Mouse (Mus musculus) lung, embryonic 14.5 days (tissue): ENCODE results near the gene H1fx. TPM values are rescaled to one million over a fixed set of nuclear protein-coding genes. Genes with fewer than 3 reads are reported as not detected.

Source experiments
- ATAC-seq: fragments of 200-750 bp; cut with Nextera tagmentation; 2 replicates; pipeline ENCODE4 v1.8.0; 2017; ENCODE audit warnings: mild to moderate bottlenecking, moderate TSS enrichment, moderate library complexity; ENCODE audit not compliant: insufficient read depth
- DNase-seq: peaks from one replicate; pipeline ENCODE4 v3.0.0-alpha.2; 2015
- H3K27ac ChIP-seq: fragments of 300-500 bp; sonication (generic); 2 replicates; pipeline ENCODE4 v1.5.1; 2014; ENCODE audit warnings: low read depth, mild to moderate bottlenecking, moderate library complexity
- H3K27me3 ChIP-seq: fragments of 300-500 bp; sonication (generic); 2 replicates; pipeline ENCODE4 v1.6.1; 2014; ENCODE audit warnings: low read length, control low read depth; ENCODE audit not compliant: insufficient read depth
- H3K36me3 ChIP-seq: fragments of 300-500 bp; sonication (generic); 2 replicates; pipeline ENCODE4 v1.6.1; 2014; ENCODE audit warnings: control low read depth; ENCODE audit not compliant: insufficient read depth
- H3K4me1 ChIP-seq: fragments of 300-500 bp; sonication (generic); 2 replicates; pipeline ENCODE4 v1.6.1; 2014; ENCODE audit warnings: antibody characterized with exemption, control low read depth; ENCODE audit not compliant: insufficient read depth
- H3K4me2 ChIP-seq: fragments of 300-500 bp; sonication (generic); 2 replicates; pipeline ENCODE4 v1.6.1; 2014; ENCODE audit warnings: mild to moderate bottlenecking
- H3K4me3 ChIP-seq: fragments of 300-500 bp; sonication (generic); 2 replicates; pipeline ENCODE4 v1.5.1; 2014; ENCODE audit warnings: low read depth, low read length
- H3K9ac ChIP-seq: fragments of 300-500 bp; sonication (generic); 2 replicates; pipeline ENCODE4 v1.6.1; 2014
- H3K9me3 ChIP-seq: fragments of 300-500 bp; sonication (generic); 2 replicates; pipeline ENCODE4 v1.6.1; 2016; ENCODE audit warnings: low read depth, low read length, control low read depth
- CTCF ChIP-seq: IDR thresholded peaks from 2 replicates; pipeline ENCODE4 v1.5.1; 2016; ENCODE audit warnings: antibody characterized with exemption, low read depth
- WGBS: fragments of 180-500 bp; shearing (Covaris S2); extraction: QIAGEN DNeasy Blood & Tissue Kit; methylation state at CpG from one replicate; pipeline ENCODE4 v1.1.7; 2014; 5-methylcytosine and 5-hydroxymethylcytosine counted together
- microRNA-seq: library from miRNA; unstranded; fragments of <30 nt; microRNA quantifications from one replicate; pipeline ENCODE4, GENCODE M21; 2016; ENCODE audit warnings: borderline number of aligned reads
- polyA plus RNA-seq: library from polyadenylated mRNA; unstranded; fragments of >200 nt; fragmentation: Nextera tagmentation; extraction: Ambion mirVana; gene quantifications from 2 replicates; pipeline ENCODE4 v1.2.1, GENCODE M21; 2014

The H1fx gene
- polyA plus RNA-seq, 1 experiment from 2014 or later = 74.4 TPM

- H3K4me2 ChIP-seq = no peak overlapping the region
- no peak overlapping the region for H3K4me3 ChIP-seq
- no peak for DNase-seq
- H3K27ac ChIP-seq = no peak overlapping the region
- TF ChIP-seq CTCF = no peak
- H3K27me3 ChIP-seq = no peaks in the 10 kb centered on the region
- ATAC-seq = no peak
- no peak overlapping the region for H3K9ac ChIP-seq
- H3K4me1 ChIP-seq = no peaks in the 10 kb centered on the region
- no peaks in the 10 kb centered on the region for H3K9me3 ChIP-seq
- WGBS = 81% methylated on average over 3 of the region's 3 CpGs
- H3K36me3 ChIP-seq = peaks cover 27% of the 10 kb centered on the region
These were observed 42.5 kb downstream of the H1fx start for GRCm38 (mm10) chr6:87938941-87939340.

DNA sequence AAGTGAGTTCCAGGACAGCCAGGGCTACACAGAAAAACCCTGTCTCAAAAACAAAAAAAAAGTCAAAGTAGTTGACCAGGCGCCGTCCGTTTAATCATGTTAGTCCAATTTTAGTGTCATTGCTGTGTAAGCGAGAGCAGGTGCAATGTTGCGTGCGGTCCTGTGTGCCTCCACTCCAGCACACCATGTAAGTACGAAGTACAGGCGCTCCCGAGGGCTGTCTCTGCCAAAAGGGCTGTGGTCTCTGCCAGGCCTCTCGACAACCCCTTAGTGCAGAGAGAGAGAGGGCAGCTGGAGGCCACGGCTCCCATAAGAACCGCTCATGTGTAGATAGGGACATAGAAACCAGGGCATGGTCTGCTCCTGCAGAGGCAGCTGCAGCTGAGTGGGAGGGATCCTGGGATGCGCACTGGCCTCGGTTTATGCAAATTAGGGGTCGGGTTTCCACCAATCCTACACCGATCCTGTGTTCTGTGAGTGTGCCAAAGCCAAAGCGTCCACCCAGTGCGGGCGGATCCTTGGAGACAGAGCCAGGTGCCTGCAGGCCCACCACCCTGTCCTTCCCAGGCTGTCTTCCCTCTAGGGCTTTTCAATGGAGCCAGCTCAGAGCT is 44.2 kb downstream of the H1fx start:
- ATAC-seq = peak; percentile 98
- no peak for TF ChIP-seq CTCF
- Histone ChIP-seq H3K9ac (no peak overlapping the region), H3K4me1 (no peaks in the 10 kb centered on the region), H3K4me2 (no peak overlapping the region), H3K9me3 (no peaks in the 10 kb centered on the region), H3K27ac (no peak overlapping the region), H3K36me3 (peaks cover 43% of the 10 kb centered on the region), H3K27me3 (no peaks in the 10 kb centered on the region), H3K4me3 (no peak overlapping the region)
- DNase-seq = peak; percentile 80
- 34% methylated on average over 19 of the region's 19 CpGs for WGBS

DNA sequence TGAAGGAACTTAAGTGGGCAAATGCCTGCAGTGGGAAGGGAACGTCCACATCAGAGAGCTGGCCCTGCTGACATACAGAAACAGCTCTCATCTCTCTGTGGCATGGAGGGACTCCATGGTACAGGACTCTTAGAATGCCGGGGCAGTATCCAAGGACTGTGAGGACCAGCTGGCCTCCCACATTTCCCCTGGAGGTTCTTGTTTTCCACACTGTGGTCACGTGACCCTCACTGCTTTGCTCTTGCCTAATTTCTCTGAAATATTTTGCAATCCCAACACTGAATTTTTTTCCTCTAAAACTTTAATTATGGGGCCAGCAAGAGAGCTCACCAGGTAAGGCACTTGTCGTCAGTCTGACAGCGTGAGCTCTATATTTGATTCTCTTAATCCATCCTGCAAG is 46.4 kb downstream of the H1fx start:
- H3K27ac ChIP-seq = no peak overlapping the region
- TF ChIP-seq CTCF = no peak
- H3K36me3 ChIP-seq = peaks cover 49% of the 10 kb centered on the region
- no peaks in the 10 kb centered on the region for H3K9me3 ChIP-seq
- no peak overlapping the region for H3K9ac ChIP-seq
- DNase-seq (no peak), ATAC-seq (no peak)
- H3K4me3 ChIP-seq = no peak overlapping the region
- no peaks in the 10 kb centered on the region for H3K4me1 ChIP-seq
- no peaks in the 10 kb centered on the region for H3K27me3 ChIP-seq
- 86% methylated on average over 5 of the region's 5 CpGs for WGBS
- H3K4me2 ChIP-seq = no peak overlapping the region

Small RNA genes within 50 kb of the gene (microRNA-seq; reads per million reads assigned to microRNA genes)
- not detected for gene Gm47286

Other genes starting within 250 kb of the H1fx start
- 4.0 and 4.3 TPM in 2 replicates for gene Gp9, start 203.6 kb downstream of the H1fx start, polyA plus RNA-seq
- 12.2 and 12.5 TPM in 2 replicates for gene Rab43, start 169.5 kb downstream of the H1fx start, polyA plus RNA-seq
- gene Gm45140, start 145.8 kb downstream of the H1fx start, polyA plus RNA-seq = 3.3 and 5.0 TPM in 2 replicates
- 50.8 and 52.9 TPM in 2 replicates for gene Isy1, start 142.8 kb downstream of the H1fx start, polyA plus RNA-seq
- 1,237 and 1,257 TPM in 2 replicates for gene Cnbp, start 130.5 kb downstream of the H1fx start, polyA plus RNA-seq
- 177 TPM in 2 replicates for gene Copg1, start 93.8 kb downstream of the H1fx start, polyA plus RNA-seq
- gene Hmces, start 67.7 kb downstream of the H1fx start, polyA plus RNA-seq = 55.3 and 59.2 TPM in 2 replicates
- 216 and 218 TPM in 2 replicates for gene Rab7, start 63.6 kb upstream of the H1fx start, polyA plus RNA-seq
- 437 and 440 TPM in 2 replicates for gene Rpn1, start 102.8 kb upstream of the H1fx start, polyA plus RNA-seq
- 13.8 and 14.6 TPM in 2 replicates for gene Gata2, start 212.3 kb upstream of the H1fx start, polyA plus RNA-seq
- gene Dnajb8, start 240.6 kb upstream of the H1fx start, polyA plus RNA-seq = not detected in 2 replicates